27 mouse cellular contexts compared by ENCODE assay signal in the genomic region with DNA sequence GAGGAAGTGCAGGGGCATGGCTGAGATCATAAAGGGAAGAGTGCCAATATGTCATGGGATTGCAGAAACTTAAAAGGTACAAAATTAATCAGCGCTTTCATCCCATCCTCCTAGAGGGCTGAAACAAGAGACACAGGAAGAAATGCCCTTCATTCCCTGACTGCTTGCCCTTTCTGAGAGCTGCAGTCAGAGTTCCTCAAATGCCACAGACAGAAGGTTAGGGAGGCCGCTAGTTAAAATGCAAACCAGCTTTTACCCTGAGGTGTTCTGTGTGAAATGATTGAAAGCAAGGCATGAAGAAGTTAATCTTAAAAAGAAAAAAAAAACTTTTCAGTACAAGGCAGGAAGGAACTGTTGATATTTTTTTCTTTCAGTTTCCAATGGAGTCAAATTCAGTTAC.
DNase-seq lines count a peak whose midpoint lies in the region; ATAC-seq and TF ChIP-seq lines count a peak whose summit lies in the region.
"Had no signal": no experiment of that assay in that cellular context is flagged by ENCODE, and none has a peak within 500 bp of the region (broad histone marks: within the 10 kb centered on the region; RNA-seq: fewer than 3 reads in every experiment).

No protein-coding gene starts in this region.

- no peak overlapping the region for H3K27ac ChIP-seq in kidney, embryonic 14.5 days (ENCODE audit: low read depth, low read length)
- H3K27ac ChIP-seq in liver, postnatal 0 days (ENCODE audit: low read depth), result no peak overlapping the region
- H3K27ac ChIP-seq: embryonic facial prominence, embryonic 12.5 days; gastrocnemius, adult 2 months; heart, embryonic 15.5 days; hindbrain, embryonic 13.5 days; liver, embryonic 12.5 days; midbrain, embryonic 13.5 days; neural tube, embryonic 15.5 days had no signal

- no peaks in the 10 kb centered on the region for H3K4me1 ChIP-seq in kidney, embryonic 14.5 days (ENCODE audit: control insufficient read depth, insufficient read depth, low read length)
- no peaks in the 10 kb centered on the region for H3K4me1 ChIP-seq in liver, postnatal 0 days (ENCODE audit: insufficient read depth)
- H3K4me1 ChIP-seq: embryonic facial prominence, embryonic 12.5 days; heart, embryonic 15.5 days; hindbrain, embryonic 13.5 days; liver, embryonic 12.5 days; midbrain, embryonic 13.5 days; neural tube, embryonic 15.5 days had no signal

- no peak overlapping the region for H3K9ac ChIP-seq in kidney, embryonic 14.5 days (ENCODE audit: low read depth, low read length)
- no peak overlapping the region for H3K9ac ChIP-seq in liver, postnatal 0 days (replicated peaks)
- H3K9ac ChIP-seq: embryonic facial prominence, embryonic 12.5 days; heart, embryonic 15.5 days; hindbrain, embryonic 13.5 days; liver, embryonic 12.5 days; midbrain, embryonic 13.5 days; neural tube, embryonic 15.5 days had no signal

- WGBS in kidney, embryonic 14.5 days, result 73% methylated on average over 2 of the region's 2 CpGs
- 73% methylated on average over 2 of the region's 2 CpGs for WGBS in liver, postnatal 0 days (ENCODE audit: insufficient replicate concordance)

- no peak for TF ChIP-seq CTCF in liver, postnatal 0 days (IDR thresholded peaks at IDR 0.05; ENCODE audit: low read depth)

- peak; percentile 69 for DNase-seq in kidney, adult 11 months
- peak; percentile 54 to 73 for DNase-seq in kidney, adult 8-10 months
- peak; percentile 10 for DNase-seq in kidney, postnatal 10 days
- DNase-seq in heart, postnatal 14 days, result no peak
- no peak for DNase-seq in liver, postnatal 0 days
- no peak for DNase-seq in gastrocnemius, adult 18-20 months (ENCODE audit: low spot score)
- DNase-seq: adrenal gland, postnatal 14 days; cerebellum, adult 11 months; cerebellum, adult 9-10 months; gastrocnemius, adult 2 months; heart, postnatal 36 days; layer of hippocampus, postnatal 36 days; left cerebral cortex, postnatal 4 days; lung, adult 18-20 months; lung, postnatal 4 days; right cerebral cortex, postnatal 25 days; thymus, postnatal 14 days had no signal

- no peaks in the 10 kb centered on the region for H3K36me3 ChIP-seq in kidney, embryonic 14.5 days (ENCODE audit: control insufficient read depth, insufficient read depth, low read length)
- H3K36me3 ChIP-seq in liver, postnatal 0 days (replicated peaks; ENCODE audit: insufficient read depth, low read length), result no peaks in the 10 kb centered on the region
- H3K36me3 ChIP-seq: embryonic facial prominence, embryonic 12.5 days; heart, embryonic 15.5 days; hindbrain, embryonic 13.5 days; liver, embryonic 12.5 days; midbrain, embryonic 13.5 days; neural tube, embryonic 15.5 days had no signal

- intact Hi-C loops in heart, postnatal 14 days (cut with DNase I), result no loop called here

- TF ChIP-seq EP300 in liver, postnatal 0 days (IDR thresholded peaks at IDR 0.05; ENCODE audit: low read depth), result no peak

- H3K9me3 ChIP-seq in kidney, embryonic 14.5 days (ENCODE audit: control insufficient read depth, low read length), result no peaks in the 10 kb centered on the region
- no peaks in the 10 kb centered on the region for H3K9me3 ChIP-seq in liver, postnatal 0 days (ENCODE audit: low read length)
- H3K9me3 ChIP-seq: embryonic facial prominence, embryonic 12.5 days; heart, embryonic 15.5 days; hindbrain, embryonic 13.5 days; liver, embryonic 12.5 days; midbrain, embryonic 13.5 days; neural tube, embryonic 15.5 days had no signal

- H3K4me3 ChIP-seq in kidney, embryonic 14.5 days (ENCODE audit: low read length), result no peak overlapping the region
- no peak overlapping the region for H3K4me3 ChIP-seq in liver, postnatal 0 days (ENCODE audit: low read depth, low read length)
- H3K4me3 ChIP-seq: embryonic facial prominence, embryonic 12.5 days; gastrocnemius, adult 2 months; heart, embryonic 15.5 days; hindbrain, embryonic 13.5 days; liver, embryonic 12.5 days; midbrain, embryonic 13.5 days; neural tube, embryonic 15.5 days had no signal

- H3K27me3 ChIP-seq in kidney, embryonic 14.5 days (ENCODE audit: control insufficient read depth, insufficient read depth, low read length), result no peaks in the 10 kb centered on the region
- H3K27me3 ChIP-seq in liver, postnatal 0 days (ENCODE audit: insufficient read depth, low read length), result no peaks in the 10 kb centered on the region
- H3K27me3 ChIP-seq: embryonic facial prominence, embryonic 12.5 days; heart, embryonic 15.5 days; hindbrain, embryonic 13.5 days; liver, embryonic 12.5 days; midbrain, embryonic 13.5 days; neural tube, embryonic 15.5 days had no signal

- no peak for ATAC-seq in kidney, embryonic 14.5 days (ENCODE audit: low FRiP score, low TSS enrichment)
- peak; percentile 14; the same call in 1 of the 2 replicates for ATAC-seq in megakaryocyte progenitor cell, adult 5-6 weeks (replicated peaks; ENCODE audit: poor library complexity)
- ATAC-seq in liver, postnatal 0 days, result no peak
- ATAC-seq: forebrain, embryonic 14.5 days; liver, embryonic 12.5 days; lung, postnatal 0 days; midbrain, embryonic 13.5 days had no signal

- H3K4me2 ChIP-seq in kidney, embryonic 14.5 days (replicated peaks; ENCODE audit: low read depth, low read length), result no peak overlapping the region
- H3K4me2 ChIP-seq in liver, postnatal 0 days (ENCODE audit: low read depth, low read length), result no peak overlapping the region
- H3K4me2 ChIP-seq: embryonic facial prominence, embryonic 12.5 days; heart, embryonic 15.5 days; hindbrain, embryonic 13.5 days; liver, embryonic 12.5 days; midbrain, embryonic 13.5 days; neural tube, embryonic 15.5 days had no signal

Comparison
In these comparisons a context has a peak if more than half of its experiments do, and no peak if none do; other contexts are left out.
1. DNase-seq: peak in kidney, adult 11 months (single experiment), kidney, adult 8-10 months (2 of 2) and kidney, postnatal 10 days (single experiment); none in heart, postnatal 14 days (0 of 2), liver, postnatal 0 days (single experiment) and gastrocnemius, adult 18-20 months (single experiment).